ENCODE assay signal across 8 mouse cellular contexts in the genomic region with DNA sequence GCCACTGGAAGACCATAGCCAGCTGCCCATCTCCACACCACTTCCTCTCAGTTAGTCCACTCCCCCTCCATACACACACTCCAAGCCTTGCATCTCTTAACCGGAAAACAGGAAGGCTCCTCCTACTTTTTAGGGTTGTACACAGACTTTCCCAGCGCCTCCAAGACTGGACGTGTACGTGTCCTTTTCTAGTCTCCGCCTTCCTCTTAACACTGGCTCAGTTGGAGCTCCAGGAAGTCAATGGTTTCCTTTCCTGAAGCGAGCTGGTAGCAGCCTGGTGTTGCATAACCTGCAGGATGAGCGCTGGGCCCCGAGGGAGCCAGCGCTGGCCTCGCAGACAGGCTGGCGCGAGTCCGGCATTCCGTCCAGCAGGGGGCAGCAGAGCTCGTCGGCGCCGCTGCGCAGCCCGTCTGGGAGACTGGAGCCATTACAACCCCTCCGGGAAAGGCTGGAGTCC.
DNase-seq lines count a peak whose midpoint lies in the region; ATAC-seq and TF ChIP-seq lines count a peak whose summit lies in the region.

No protein-coding gene starts in this region.

- no peaks in the 10 kb centered on the region for H3K27me3 ChIP-seq in embryonic facial prominence, embryonic 11.5 days (ENCODE audit: control insufficient read depth, insufficient read depth, low read length)
- H3K27me3 ChIP-seq in intestine, postnatal 0 days (replicated peaks; ENCODE audit: control insufficient read depth, insufficient read depth, low read length): no peaks in the 10 kb centered on the region
- peaks cover 72% of the 10 kb centered on the region for H3K27me3 ChIP-seq in midbrain, embryonic 10.5 days (ENCODE audit: low read depth, poor library complexity, severe bottlenecking)

- H3K4me1 ChIP-seq in embryonic facial prominence, embryonic 11.5 days (ENCODE audit: control insufficient read depth, insufficient read depth, low read length): peaks cover 4% of the 10 kb centered on the region; the same call in 1 of the 2 replicates
- no peaks in the 10 kb centered on the region for H3K4me1 ChIP-seq in intestine, postnatal 0 days (replicated peaks; ENCODE audit: control insufficient read depth, insufficient read depth, low read length)
- H3K4me1 ChIP-seq in midbrain, embryonic 10.5 days: peaks cover 43% of the 10 kb centered on the region

- no peaks in the 10 kb centered on the region for H3K9me3 ChIP-seq in embryonic facial prominence, embryonic 11.5 days (replicated peaks; ENCODE audit: control insufficient read depth, low read length)
- H3K9me3 ChIP-seq in intestine, postnatal 0 days (ENCODE audit: control insufficient read depth): no peaks in the 10 kb centered on the region
- H3K9me3 ChIP-seq in midbrain, embryonic 10.5 days (replicated peaks): no peaks in the 10 kb centered on the region

- peak overlapping the region; percentile 38 for H3K4me2 ChIP-seq in embryonic facial prominence, embryonic 11.5 days (ENCODE audit: low read depth, low read length)
- H3K4me2 ChIP-seq in intestine, postnatal 0 days (replicated peaks; ENCODE audit: low read depth): peak overlapping the region; percentile 61

- peak; percentile 87 for ATAC-seq in embryonic facial prominence, embryonic 11.5 days (replicated peaks; ENCODE audit: insufficient number of reproducible peaks, low FRiP score, low TSS enrichment, low read depth)
- peak; percentile 93 for ATAC-seq in granulocyte monocyte progenitor cell, adult 5-6 weeks (replicated peaks; ENCODE audit: poor library complexity, severe bottlenecking)
- peak; percentile 98 for ATAC-seq in intestine, postnatal 0 days

- peak overlapping the region; percentile 19; the same call in 1 of the 2 replicates for H3K4me3 ChIP-seq in embryonic facial prominence, embryonic 11.5 days (ENCODE audit: low read depth, low read length)
- H3K4me3 ChIP-seq in intestine, postnatal 0 days (ENCODE audit: low read depth, low read length): peak overlapping the region; percentile 17
- H3K4me3 ChIP-seq in midbrain, embryonic 10.5 days: peak overlapping the region; percentile 43

- H3K9ac ChIP-seq in embryonic facial prominence, embryonic 11.5 days (replicated peaks; ENCODE audit: low read length): 0 out of 2 replicates have a peak overlapping the region, but pooled peaks have one; percentile 33
- H3K9ac ChIP-seq in intestine, postnatal 0 days (ENCODE audit: low read depth, low read length): no peak overlapping the region

- H3K27ac ChIP-seq in embryonic facial prominence, embryonic 11.5 days (replicated peaks; ENCODE audit: low read depth, low read length): peak overlapping the region; percentile 68
- peak overlapping the region; percentile 10; the same call in 1 of the 2 replicates for H3K27ac ChIP-seq in intestine, postnatal 0 days (ENCODE audit: low read depth, low read length)
- peak overlapping the region; percentile 69 for H3K27ac ChIP-seq in midbrain, embryonic 10.5 days (replicated peaks)

- intact Hi-C loops in left cerebral cortex, postnatal 36 days (cut with DNase I): loop anchor here (2.0 to 5.0 kb wide), 4 partner anchors 125 to 340 kb away; partner anchors contain the start of gene Rap2a

- peak; percentile 100 for TF ChIP-seq CTCF in intestine, postnatal 0 days (IDR thresholded peaks at IDR 0.05; ENCODE audit: low read depth)

- peak; percentile 96 for DNase-seq in adrenal gland, postnatal 25 days
- peak; percentile 94 for DNase-seq in embryonic facial prominence, embryonic 11.5 days (ENCODE audit: low spot score)
- DNase-seq in left cerebral cortex, postnatal 36 days (ENCODE audit: low spot score in 2 of 2): peak; percentile 93
- DNase-seq in midbrain, embryonic 10.5 days (ENCODE audit: low spot score): peak; percentile 93
- peak; percentile 83 to 84 for DNase-seq in right cerebral cortex, postnatal 36 days (ENCODE audit: low spot score in 2 of 2)
- peak; percentile 89 for DNase-seq in yolk sac, embryonic 10.5 days (ENCODE audit: low spot score)

- WGBS in embryonic facial prominence, embryonic 11.5 days: 1% methylated on average over 21 of the region's 21 CpGs
- under 1% methylated on average over 21 of the region's 21 CpGs for WGBS in intestine, postnatal 0 days
- WGBS in midbrain, embryonic 10.5 days: 2% methylated on average over 21 of the region's 21 CpGs

- no peaks in the 10 kb centered on the region for H3K36me3 ChIP-seq in embryonic facial prominence, embryonic 11.5 days (replicated peaks; ENCODE audit: control insufficient read depth, insufficient read depth, low read depth, low read length)
- no peaks in the 10 kb centered on the region for H3K36me3 ChIP-seq in intestine, postnatal 0 days (ENCODE audit: control insufficient read depth, insufficient read depth)
- H3K36me3 ChIP-seq in midbrain, embryonic 10.5 days: no peaks in the 10 kb centered on the region

Comparison
In these comparisons a context has a peak if more than half of its experiments do, and no peak if none do; other contexts are left out.
1. Peak in every context shown above with its lines: DNase-seq, ATAC-seq, H3K4me3 ChIP-seq and H3K27ac ChIP-seq.
2. H3K27ac ChIP-seq: peak in every context shown above with its lines; median percentile 69 in midbrain, embryonic 10.5 days; 68 in embryonic facial prominence, embryonic 11.5 days; 10 in intestine, postnatal 0 days.